Mouse (Mus musculus): ENCODE results near the gene Elmo2. TPM values are rescaled to one million over a fixed set of nuclear protein-coding genes. Genes with fewer than 3 reads are reported as not detected.

The Elmo2 gene
- polyA plus RNA-seq, 1 experiment from 2014 or later: 94.2 TPM

DNA sequence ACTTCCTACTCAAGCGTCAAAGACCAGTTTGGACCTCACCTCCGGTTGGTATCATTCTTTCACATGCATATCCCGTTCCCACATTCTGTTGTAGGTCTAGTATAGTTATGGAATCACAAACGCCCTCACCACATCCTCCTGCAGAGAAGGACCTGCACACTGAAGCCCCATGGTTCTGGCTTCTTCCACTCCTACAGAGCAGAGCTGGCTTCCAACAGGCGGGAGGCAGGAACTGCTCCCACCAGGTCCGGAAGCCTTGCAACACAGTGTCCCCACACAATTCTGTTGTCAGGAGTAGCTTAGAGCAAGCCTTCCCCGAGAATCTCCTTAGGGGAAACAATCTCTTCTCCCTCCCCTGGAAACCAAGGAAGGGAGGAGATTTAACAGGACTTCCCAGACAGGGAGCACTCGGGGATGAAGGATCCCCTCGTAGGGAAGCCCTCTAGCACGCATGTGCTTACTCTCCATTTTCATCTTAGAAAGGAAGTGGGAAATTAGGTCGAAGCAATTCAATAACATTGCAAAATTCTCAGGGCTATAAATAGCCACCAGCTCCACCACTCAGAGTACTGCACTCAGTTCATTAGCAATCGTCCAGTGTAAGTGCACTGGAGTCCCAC lies 5.6 kb downstream of the Elmo2 start:
- Histone ChIP-seq H3K4me1 (peaks cover 84% of the 10 kb centered on the region), H3K9me3 (replicated peaks) (no peaks in the 10 kb centered on the region), H3K4me3 (no peak overlapping the region), H3K36me3 (peaks cover 12% of the 10 kb centered on the region), H3K27me3 (ENCODE audit: low read depth, poor library complexity, severe bottlenecking) (no peaks in the 10 kb centered on the region), H3K27ac (no peak overlapping the region)
- DNase-seq (ENCODE audit: low spot score): no peak
- WGBS: 81% methylated on average over 12 of the region's 12 CpGs

- 79% methylated on average over 4 of the region's 4 CpGs for WGBS
- H3K27ac ChIP-seq: no peak overlapping the region
- H3K9me3 ChIP-seq (replicated peaks): no peaks in the 10 kb centered on the region
- no peak for DNase-seq (ENCODE audit: low spot score)
- no peak overlapping the region for H3K4me3 ChIP-seq
- no peaks in the 10 kb centered on the region for H3K27me3 ChIP-seq (ENCODE audit: low read depth, poor library complexity, severe bottlenecking)
- peaks cover 73% of the 10 kb centered on the region for H3K4me1 ChIP-seq
- H3K36me3 ChIP-seq: peaks cover 23% of the 10 kb centered on the region
These were observed 6.8 kb downstream of the Elmo2 start for GRCm38 (mm10) chr2:165319503-165319902.

DNA sequence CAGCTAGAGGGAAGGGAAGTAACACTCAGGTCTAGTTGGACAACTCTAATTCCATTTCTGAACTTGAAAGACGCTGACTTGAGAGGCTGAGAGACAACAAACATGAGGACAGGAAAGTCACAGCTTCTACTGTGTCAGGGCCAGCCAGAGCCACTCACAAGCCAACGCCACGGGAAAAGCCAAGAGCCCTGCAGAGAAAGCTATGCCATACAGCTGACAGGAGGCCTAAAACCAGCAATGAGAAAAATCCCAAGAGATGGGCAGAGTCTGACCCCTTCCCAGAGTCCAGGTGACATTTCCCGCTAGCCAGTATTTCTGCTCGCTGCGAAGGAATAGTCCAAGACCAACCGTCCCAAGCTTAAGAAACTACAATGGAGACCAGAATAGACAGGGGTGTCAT lies 7.3 kb downstream of the Elmo2 start:
- H3K4me3 ChIP-seq: no peak overlapping the region
- H3K4me1 ChIP-seq: peaks cover 67% of the 10 kb centered on the region
- H3K27ac ChIP-seq: no peak overlapping the region
- peaks cover 29% of the 10 kb centered on the region for H3K36me3 ChIP-seq
- no peaks in the 10 kb centered on the region for H3K27me3 ChIP-seq (ENCODE audit: low read depth, poor library complexity, severe bottlenecking)
- no peaks in the 10 kb centered on the region for H3K9me3 ChIP-seq (replicated peaks)
- 89% methylated on average over 7 of the region's 7 CpGs for WGBS
- no peak for DNase-seq (ENCODE audit: low spot score)

DNA sequence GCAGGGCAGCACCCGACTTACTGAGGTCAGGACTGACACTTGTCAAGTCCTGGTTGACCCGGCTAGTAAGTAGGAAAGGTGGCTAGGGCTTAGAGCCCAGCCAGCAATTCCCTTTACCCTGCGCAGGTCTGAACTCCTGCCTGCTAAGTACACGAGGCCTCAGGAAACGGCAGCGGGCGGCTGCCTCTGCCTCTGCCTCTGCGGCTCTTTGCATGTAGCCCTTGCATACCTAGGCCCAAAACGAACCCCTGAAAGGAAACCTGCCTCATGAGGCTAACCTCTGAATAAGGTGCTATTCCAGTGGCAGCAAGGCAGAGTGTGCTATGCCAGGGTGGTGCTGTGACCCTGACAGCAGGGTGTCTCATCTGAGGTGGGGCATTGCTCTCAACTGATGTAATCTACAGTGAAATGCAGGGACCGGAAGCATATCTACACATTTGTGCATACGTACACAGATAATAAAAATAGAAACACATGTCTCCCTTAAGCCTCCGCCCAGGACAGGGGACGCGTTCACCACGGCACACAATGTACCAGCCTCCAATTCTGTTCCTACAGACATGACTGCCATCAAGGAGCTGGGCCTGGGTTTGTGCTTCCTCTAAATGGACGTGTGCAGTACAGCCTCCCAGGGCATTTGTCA lies 8.5 kb downstream of the Elmo2 start:
- Histone ChIP-seq H3K9me3 (replicated peaks) (no peaks in the 10 kb centered on the region), H3K4me1 (peaks cover 59% of the 10 kb centered on the region), H3K36me3 (peaks cover 41% of the 10 kb centered on the region), H3K4me3 (peak overlapping the region; percentile 9; the same call in 1 of the 2 replicates), H3K27ac (peak overlapping the region; percentile 63; the same call in 1 of the 2 replicates), H3K27me3 (ENCODE audit: low read depth, poor library complexity, severe bottlenecking) (no peaks in the 10 kb centered on the region)
- DNase-seq (ENCODE audit: low spot score): no peak
- WGBS: 66% methylated on average over 16 of the region's 16 CpGs

- WGBS: 12% methylated on average over 9 of the region's 9 CpGs
- Histone ChIP-seq H3K9me3 (replicated peaks) (no peaks in the 10 kb centered on the region), H3K4me3 (peak overlapping the region; percentile 9), H3K4me1 (peaks cover 55% of the 10 kb centered on the region), H3K27me3 (ENCODE audit: low read depth, poor library complexity, severe bottlenecking) (no peaks in the 10 kb centered on the region), H3K36me3 (peaks cover 46% of the 10 kb centered on the region), H3K27ac (peak overlapping the region; percentile 63)
- peak; percentile 75 for DNase-seq (ENCODE audit: low spot score)
These were observed 9.3 kb downstream of the Elmo2 start for GRCm38 (mm10) chr2:165316837-165317473.

DNA sequence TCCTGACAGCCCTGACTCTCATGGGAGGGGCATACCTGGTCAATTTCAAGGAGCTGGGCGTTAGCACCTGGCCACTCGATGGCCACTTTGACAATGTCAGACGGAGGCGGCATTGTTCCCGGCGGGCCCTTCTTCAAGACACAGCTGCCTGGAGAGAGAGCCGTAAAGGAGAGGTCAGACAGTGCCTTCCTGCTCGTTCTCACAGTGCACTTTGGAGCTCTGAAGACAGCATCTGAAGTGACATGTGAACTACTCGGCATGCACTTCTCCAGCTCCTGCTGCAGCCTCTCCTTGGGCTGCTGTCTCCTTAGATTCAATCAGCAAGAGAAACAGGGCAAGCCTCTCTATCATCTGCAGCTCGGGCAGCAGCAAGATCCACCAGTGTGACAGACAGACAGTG lies 10.1 kb downstream of the Elmo2 start:
- WGBS: 61% methylated on average over 10 of the region's 10 CpGs
- Histone ChIP-seq H3K36me3 (peaks cover 52% of the 10 kb centered on the region), H3K9me3 (replicated peaks) (no peaks in the 10 kb centered on the region), H3K27ac (peak overlapping the region; percentile 56), H3K4me3 (no peak overlapping the region), H3K27me3 (ENCODE audit: low read depth, poor library complexity, severe bottlenecking) (no peaks in the 10 kb centered on the region), H3K4me1 (peaks cover 47% of the 10 kb centered on the region)
- DNase-seq (ENCODE audit: low spot score): no peak

- no peak overlapping the region for H3K4me3 ChIP-seq
- H3K9me3 ChIP-seq (replicated peaks): no peaks in the 10 kb centered on the region
- DNase-seq (ENCODE audit: low spot score): no peak
- peaks cover 35% of the 10 kb centered on the region for H3K4me1 ChIP-seq
- no peaks in the 10 kb centered on the region for H3K27me3 ChIP-seq (ENCODE audit: low read depth, poor library complexity, severe bottlenecking)
- H3K27ac ChIP-seq: no peak overlapping the region
- 93% methylated on average over 8 of the region's 8 CpGs for WGBS
- peaks cover 72% of the 10 kb centered on the region for H3K36me3 ChIP-seq
These were observed 12.1 kb downstream of the Elmo2 start for GRCm38 (mm10) chr2:165314197-165314596.

DNA sequence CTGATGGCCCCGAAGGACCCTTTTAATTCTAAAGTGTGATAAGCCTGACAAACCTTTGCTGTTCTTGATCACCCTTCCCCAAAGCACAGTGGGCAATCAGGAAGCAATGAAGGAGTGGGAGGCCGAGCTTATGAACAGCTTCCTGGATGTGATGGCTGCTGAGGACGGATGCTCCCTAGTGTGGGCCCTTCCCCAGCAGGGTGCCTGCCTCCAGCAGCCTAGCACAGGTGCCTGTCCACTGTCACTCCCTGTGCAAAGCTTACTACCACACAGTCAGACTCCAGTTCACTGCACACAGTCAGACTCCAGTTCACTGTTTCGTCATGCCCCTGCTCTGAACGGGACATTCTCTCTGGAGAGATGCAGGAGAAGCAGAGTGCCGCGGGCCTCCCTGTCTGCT lies 13.9 kb downstream of the Elmo2 start:
- Histone ChIP-seq H3K27me3 (ENCODE audit: low read depth, poor library complexity, severe bottlenecking) (no peaks in the 10 kb centered on the region), H3K36me3 (peaks cover 90% of the 10 kb centered on the region), H3K4me1 (peaks cover 17% of the 10 kb centered on the region), H3K27ac (no peak overlapping the region), H3K4me3 (no peak overlapping the region), H3K9me3 (replicated peaks) (no peaks in the 10 kb centered on the region)
- WGBS: 74% methylated on average over 7 of the region's 7 CpGs
- DNase-seq (ENCODE audit: low spot score): no peak

GRCm38 (mm10) chr2:165311577-165311976 lies 14.7 kb downstream of the Elmo2 start:
- H3K9me3 ChIP-seq (replicated peaks): no peaks in the 10 kb centered on the region
- peaks cover 98% of the 10 kb centered on the region for H3K36me3 ChIP-seq
- 92% methylated on average over 12 of the region's 12 CpGs for WGBS
- H3K4me3 ChIP-seq: no peak overlapping the region
- 0 out of 2 replicates have a peak overlapping the region, but pooled peaks have one; percentile 16 for H3K27ac ChIP-seq
- no peak for DNase-seq (ENCODE audit: low spot score)
- peaks cover 9% of the 10 kb centered on the region for H3K4me1 ChIP-seq
- H3K27me3 ChIP-seq (ENCODE audit: low read depth, poor library complexity, severe bottlenecking): no peaks in the 10 kb centered on the region

DNA sequence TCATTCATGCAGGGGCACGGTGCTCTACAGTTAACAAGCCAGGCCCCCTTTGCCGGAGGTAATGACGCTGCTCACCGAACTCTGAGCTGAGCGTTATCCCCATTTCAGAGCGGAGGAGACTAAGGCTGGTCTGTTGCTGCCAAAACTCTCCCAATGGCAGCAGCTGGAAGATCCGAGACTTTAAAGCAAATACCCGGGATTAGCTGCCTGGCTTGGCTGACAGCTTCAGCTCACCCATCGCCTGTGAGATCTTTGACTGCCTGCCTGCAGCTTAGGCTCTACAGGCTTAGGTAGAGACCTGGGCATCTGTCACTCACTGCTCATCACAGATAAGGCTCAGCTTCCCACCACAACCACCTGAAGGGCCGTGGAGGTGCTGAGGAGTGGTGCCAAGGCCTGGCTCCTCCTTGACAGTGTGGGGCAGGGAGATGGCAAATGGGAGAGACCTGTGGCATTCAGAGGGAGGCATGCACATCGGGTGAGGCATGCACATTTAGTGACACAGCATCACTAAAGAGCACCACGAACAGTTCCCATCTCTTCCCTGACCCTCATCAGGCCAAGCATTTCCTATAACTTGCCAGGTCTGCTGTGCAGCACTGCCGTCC lies 15.4 kb downstream of the Elmo2 start:
- Histone ChIP-seq H3K4me1 (peaks cover 2% of the 10 kb centered on the region), H3K27ac (0 out of 2 replicates have a peak overlapping the region, but pooled peaks have one; percentile 16), H3K4me3 (no peak overlapping the region), H3K27me3 (ENCODE audit: low read depth, poor library complexity, severe bottlenecking) (no peaks in the 10 kb centered on the region), H3K9me3 (replicated peaks) (no peaks in the 10 kb centered on the region), H3K36me3 (peaks cover 95% of the 10 kb centered on the region)
- WGBS: 75% methylated on average over 13 of the region's 13 CpGs
- DNase-seq (ENCODE audit: low spot score): no peak

- Histone ChIP-seq H3K27ac (no peak overlapping the region), H3K27me3 (ENCODE audit: low read depth, poor library complexity, severe bottlenecking) (no peaks in the 10 kb centered on the region), H3K36me3 (peaks cover 93% of the 10 kb centered on the region), H3K4me3 (no peak overlapping the region), H3K9me3 (replicated peaks) (no peaks in the 10 kb centered on the region), H3K4me1 (no peaks in the 10 kb centered on the region)
- no peak for DNase-seq (ENCODE audit: low spot score)
- 89% methylated on average over 6 of the region's 6 CpGs for WGBS
These were observed 18.5 kb downstream of the Elmo2 start for GRCm38 (mm10) chr2:165307801-165308200.

DNA sequence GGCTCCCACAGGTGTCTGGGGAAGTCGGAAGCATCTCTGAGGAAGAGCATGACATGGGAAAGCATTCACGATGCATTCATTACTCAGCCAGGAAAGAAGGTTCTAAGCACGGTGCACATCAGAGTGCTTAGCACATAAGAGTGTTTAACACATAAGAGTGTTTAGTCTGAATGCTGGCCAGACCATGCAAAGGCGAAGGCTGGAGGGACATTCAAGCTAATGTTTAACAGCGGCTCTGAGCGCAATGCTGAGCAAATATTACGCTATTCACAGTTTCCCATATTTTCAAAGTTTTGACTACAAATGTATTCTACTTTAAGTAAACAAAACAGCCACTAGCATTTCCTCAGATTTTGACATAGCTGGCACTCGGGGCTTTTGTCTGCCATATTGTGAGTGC lies 20.8 kb downstream of the Elmo2 start:
- WGBS: 94% methylated on average over 8 of the region's 8 CpGs
- no peak for DNase-seq (ENCODE audit: low spot score)
- H3K4me1 ChIP-seq: no peaks in the 10 kb centered on the region

DNA sequence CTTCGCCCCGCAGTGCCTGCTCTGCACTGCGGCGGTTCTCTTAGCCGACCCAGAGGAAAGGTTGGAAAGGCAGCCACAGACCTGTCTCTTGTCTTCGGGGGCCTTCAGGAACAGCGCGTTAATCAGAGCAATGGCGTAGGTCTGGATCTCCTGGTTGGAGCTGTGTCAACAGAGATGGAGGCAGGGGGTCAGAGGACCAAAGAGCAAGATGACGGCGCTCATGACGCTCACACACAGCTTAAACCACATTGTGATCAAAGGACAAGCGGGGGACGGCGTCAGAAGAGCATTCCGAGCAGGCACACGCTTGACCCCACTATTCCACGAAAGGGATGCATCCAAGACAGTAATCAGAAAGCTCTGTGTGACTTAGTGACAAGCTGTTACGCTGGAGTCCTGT lies 21.5 kb downstream of the Elmo2 start:
- H3K36me3 ChIP-seq: peaks cover 93% of the 10 kb centered on the region
- no peaks in the 10 kb centered on the region for H3K27me3 ChIP-seq (ENCODE audit: low read depth, poor library complexity, severe bottlenecking)
- WGBS: 86% methylated on average over 19 of the region's 19 CpGs
- no peak overlapping the region for H3K4me3 ChIP-seq
- no peak overlapping the region for H3K27ac ChIP-seq
- no peaks in the 10 kb centered on the region for H3K4me1 ChIP-seq
- H3K9me3 ChIP-seq (replicated peaks): no peaks in the 10 kb centered on the region
- DNase-seq (ENCODE audit: low spot score): no peak

More for the DNA sequence above, 20.8 kb downstream of the Elmo2 start:
- Histone ChIP-seq H3K36me3 (peaks cover 93% of the 10 kb centered on the region), H3K9me3 (replicated peaks) (no peaks in the 10 kb centered on the region), H3K4me3 (no peak overlapping the region), H3K27me3 (ENCODE audit: low read depth, poor library complexity, severe bottlenecking) (no peaks in the 10 kb centered on the region), H3K27ac (no peak overlapping the region)
